ENCODE assay signal across 15 mouse cellular contexts in the genomic region with DNA sequence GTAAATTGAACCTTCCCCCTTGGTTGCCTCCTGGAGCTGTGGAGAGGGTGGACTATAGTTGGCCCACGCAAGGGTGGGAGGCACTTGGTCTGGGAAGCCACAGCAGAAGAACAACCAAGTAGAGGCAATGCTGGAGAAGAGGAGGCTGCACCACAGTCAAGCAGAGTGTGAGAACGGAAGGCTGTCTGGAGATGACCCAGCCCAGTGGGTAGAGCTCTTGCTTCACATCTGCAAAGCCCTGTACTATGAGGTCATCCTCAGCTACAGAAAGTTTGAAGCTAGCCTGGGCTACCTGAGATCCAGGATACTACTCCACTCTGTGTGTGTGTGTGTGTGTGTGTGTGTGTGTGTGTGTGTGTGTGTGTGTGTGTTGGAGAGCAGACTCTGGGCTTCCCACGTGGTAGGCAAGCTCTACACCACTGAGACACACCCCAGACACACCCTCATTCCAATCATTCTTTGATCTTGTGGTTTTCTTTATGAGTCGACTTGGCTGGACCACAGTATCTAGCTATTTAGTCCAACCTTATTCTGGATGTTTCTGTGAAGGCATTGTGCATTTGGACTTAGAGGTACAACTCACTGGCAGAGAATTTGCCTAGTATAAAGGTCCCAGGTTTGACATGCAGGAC.
DNase-seq lines count a peak whose midpoint lies in the region; ATAC-seq lines count a peak whose summit lies in the region.
"Had no signal": no experiment of that assay in that cellular context is flagged by ENCODE, and none has a peak within 500 bp of the region (broad histone marks: within the 10 kb centered on the region; RNA-seq: fewer than 3 reads in every experiment).

No protein-coding gene starts in this region.

- H3K9me3 ChIP-seq in lung, embryonic 16.5 days (ENCODE audit: control insufficient read depth, low read length) = no peaks in the 10 kb centered on the region
- H3K9me3 ChIP-seq in liver, embryonic 13.5 days (replicated peaks) = no peaks in the 10 kb centered on the region
- H3K9me3 ChIP-seq: kidney, embryonic 15.5 days had no signal

- DNase-seq in lung, postnatal 36 days = no peak
- DNase-seq in R1 (ENCODE audit: low read depth, low spot score) = peak; percentile 99
- no peak for DNase-seq in liver, embryonic 13.5 days
- DNase-seq in heart, postnatal 10 days = no peak
- no peak for DNase-seq in cerebellum, postnatal 10 days
- DNase-seq in spleen, postnatal 36 days (ENCODE audit: low spot score in 2 of 2) = no peak
- DNase-seq in spleen, postnatal 4 days (ENCODE audit: low spot score in 2 of 2) = no peak
- DNase-seq: adrenal gland, adult 8-10 months; gastrocnemius, postnatal 36 days; left cerebral cortex, postnatal 4 days; thymus, postnatal 36 days had no signal

- H3K4me2 ChIP-seq in lung, embryonic 16.5 days (ENCODE audit: low read depth, low read length) = no peak overlapping the region
- H3K4me2 ChIP-seq in liver, embryonic 13.5 days = no peak overlapping the region
- H3K4me2 ChIP-seq: hindbrain, embryonic 14.5 days; kidney, embryonic 15.5 days had no signal

- intact Hi-C loops in heart, postnatal 10 days (cut with DNase I) = no loop called here

- no peak overlapping the region for H3K27ac ChIP-seq in lung, embryonic 16.5 days (ENCODE audit: low read length)
- no peak overlapping the region for H3K27ac ChIP-seq in liver, embryonic 13.5 days
- H3K27ac ChIP-seq: hindbrain, embryonic 14.5 days; kidney, embryonic 15.5 days had no signal

- no peak overlapping the region for H3K4me3 ChIP-seq in lung, embryonic 16.5 days (ENCODE audit: low read length)
- no peak overlapping the region for H3K4me3 ChIP-seq in liver, embryonic 13.5 days (replicated peaks)
- H3K4me3 ChIP-seq: erythroblast, embryonic 14.5 days; kidney, embryonic 15.5 days had no signal

- H3K4me1 ChIP-seq in lung, embryonic 16.5 days (replicated peaks; ENCODE audit: control insufficient read depth, insufficient read depth, low read length) = peaks cover 12% of the 10 kb centered on the region
- peaks cover 26% of the 10 kb centered on the region for H3K4me1 ChIP-seq in liver, embryonic 13.5 days (replicated peaks)

- no peaks in the 10 kb centered on the region; the same call in 1 of the 2 replicates for H3K27me3 ChIP-seq in lung, embryonic 16.5 days (ENCODE audit: control insufficient read depth, insufficient read depth, low read depth, low read length)
- peaks cover 43% of the 10 kb centered on the region for H3K27me3 ChIP-seq in liver, embryonic 13.5 days

- H3K9ac ChIP-seq in lung, embryonic 16.5 days (ENCODE audit: low read length) = no peak overlapping the region
- 0 out of 2 replicates have a peak overlapping the region, but pooled peaks have one; percentile 19 for H3K9ac ChIP-seq in liver, embryonic 13.5 days
- H3K9ac ChIP-seq: hindbrain, embryonic 14.5 days; kidney, embryonic 15.5 days had no signal

- WGBS in lung, embryonic 16.5 days = 49% methylated on average over 4 of the region's 4 CpGs
- WGBS in liver, embryonic 13.5 days (ENCODE audit: insufficient replicate concordance) = 34% methylated on average over 4 of the region's 4 CpGs

- 0 out of 2 replicates have a peak, but pooled peaks have one; percentile 29 for ATAC-seq in lung, embryonic 16.5 days (ENCODE audit: low read depth)
- ATAC-seq in liver, embryonic 13.5 days (ENCODE audit: low read depth) = peak; percentile 47

- no peaks in the 10 kb centered on the region for H3K36me3 ChIP-seq in lung, embryonic 16.5 days (ENCODE audit: control insufficient read depth, insufficient read depth, low read length)
- H3K36me3 ChIP-seq in liver, embryonic 13.5 days = no peaks in the 10 kb centered on the region
- H3K36me3 ChIP-seq: kidney, embryonic 15.5 days had no signal
